Mouse (Mus musculus) intestine, postnatal 0 days (tissue): ENCODE measurements at regions not wholly inside any gene's neighbourhood (a gene's known extent, or its start where the extent isn't known, plus 50 kb on each side); places are given as distances from the start of the nearest gene placed in this dataset.

Experiments used
- ATAC-seq: fragments of 200-750 bp; cut with Nextera tagmentation; 2 replicates; pipeline ENCODE4 v1.8.0; 2017; ENCODE audit warnings: mild to moderate bottlenecking, moderate TSS enrichment, moderate library complexity
- H3K27ac ChIP-seq: fragments of 300-500 bp; sonication (generic); 2 replicates; pipeline ENCODE4 v1.5.1; 2014; ENCODE audit warnings: mild to moderate bottlenecking, low read depth, low read length, moderate library complexity
- H3K27me3 ChIP-seq: fragments of 300-500 bp; sonication (generic); replicated peaks from 2 replicates; pipeline ENCODE4 v1.6.1; 2014; ENCODE audit warnings: low read length, mixed read lengths; ENCODE audit not compliant: control insufficient read depth, insufficient read depth
- H3K36me3 ChIP-seq: fragments of 300-500 bp; sonication (generic); 2 replicates; pipeline ENCODE4 v1.6.1; 2014; ENCODE audit warnings: mild to moderate bottlenecking, moderate library complexity; ENCODE audit not compliant: control insufficient read depth, insufficient read depth
- H3K4me1 ChIP-seq: fragments of 300-500 bp; sonication (generic); replicated peaks from 2 replicates; pipeline ENCODE4 v1.6.1; 2014; ENCODE audit warnings: antibody characterized with exemption, low read length, mixed read lengths; ENCODE audit not compliant: control insufficient read depth, insufficient read depth
- H3K4me2 ChIP-seq: fragments of 300-500 bp; sonication (generic); replicated peaks from 2 replicates; pipeline ENCODE4 v1.6.1; 2014; ENCODE audit warnings: low read depth, mild to moderate bottlenecking, moderate library complexity
- H3K4me3 ChIP-seq: fragments of 300-500 bp; sonication (generic); 2 replicates; pipeline ENCODE4 v1.5.1; 2014; ENCODE audit warnings: low read depth, low read length
- H3K9ac ChIP-seq: fragments of 300-500 bp; sonication (generic); 2 replicates; pipeline ENCODE4 v1.6.1; 2014; ENCODE audit warnings: mild to moderate bottlenecking, low read depth, low read length
- H3K9me3 ChIP-seq: fragments of 300-500 bp; sonication (generic); 2 replicates; pipeline ENCODE4 v1.6.1; 2016; ENCODE audit warnings: mixed run types; ENCODE audit not compliant: control insufficient read depth
- CTCF ChIP-seq: sonication (generic); IDR thresholded peaks from 2 replicates; pipeline ENCODE4 v1.5.1; 2016; ENCODE audit warnings: low read depth, mild to moderate bottlenecking, control low read depth, antibody characterized with exemption, moderate library complexity
- WGBS: fragments of 180-500 bp; shearing (Covaris S2); extraction: QIAGEN DNeasy Blood & Tissue Kit; methylation state at CpG from one replicate; pipeline ENCODE4 v1.1.7; 2014; 5-methylcytosine and 5-hydroxymethylcytosine counted together

GRCm38 (mm10) chr15:87375596-87376194 is 168.4 kb upstream of the Fam19a5 start:
- 64% methylated on average over 14 of the region's 14 CpGs for WGBS
- H3K27ac ChIP-seq, result no peak overlapping the region
- H3K4me3 ChIP-seq, result no peak overlapping the region
- no peaks in the 10 kb centered on the region for H3K9me3 ChIP-seq
- H3K27me3 ChIP-seq, result no peaks in the 10 kb centered on the region
- no peaks in the 10 kb centered on the region for H3K36me3 ChIP-seq
- no peak for TF ChIP-seq CTCF
- H3K4me2 ChIP-seq, result no peak overlapping the region
- ATAC-seq, result no peak
- no peak overlapping the region for H3K9ac ChIP-seq
- H3K4me1 ChIP-seq, result no peaks in the 10 kb centered on the region

- H3K4me2 ChIP-seq, result no peak overlapping the region
- no peaks in the 10 kb centered on the region for H3K36me3 ChIP-seq
- no peak for TF ChIP-seq CTCF
- WGBS, result 64% methylated on average over 6 of the region's 6 CpGs
- no peaks in the 10 kb centered on the region for H3K27me3 ChIP-seq
- no peak for ATAC-seq
- H3K4me3 ChIP-seq, result no peak overlapping the region
- H3K9me3 ChIP-seq, result no peaks in the 10 kb centered on the region
- H3K9ac ChIP-seq, result no peak overlapping the region
- no peak overlapping the region for H3K27ac ChIP-seq
- no peaks in the 10 kb centered on the region for H3K4me1 ChIP-seq
Measured at GRCm38 (mm10) chr15:87383551-87384265, 160.4 kb upstream of the Fam19a5 start.

- no peaks in the 10 kb centered on the region for H3K36me3 ChIP-seq
- H3K27me3 ChIP-seq, result no peaks in the 10 kb centered on the region
- ATAC-seq, result no peak
- 60% methylated on average over 13 of the region's 13 CpGs for WGBS
- no peak overlapping the region for H3K9ac ChIP-seq
- H3K9me3 ChIP-seq, result no peaks in the 10 kb centered on the region
- H3K4me2 ChIP-seq, result no peak overlapping the region
- no peaks in the 10 kb centered on the region for H3K4me1 ChIP-seq
- H3K27ac ChIP-seq, result no peak overlapping the region
- TF ChIP-seq CTCF, result no peak
- H3K4me3 ChIP-seq, result no peak overlapping the region
Measured at GRCm38 (mm10) chr15:87384279-87385066, 159.6 kb upstream of the Fam19a5 start.

- 91% methylated on average over 6 of the region's 6 CpGs for WGBS
- TF ChIP-seq CTCF, result no peak
- Histone ChIP-seq H3K27me3 (no peaks in the 10 kb centered on the region), H3K27ac (no peak overlapping the region), H3K36me3 (no peaks in the 10 kb centered on the region), H3K4me3 (no peak overlapping the region), H3K4me1 (no peaks in the 10 kb centered on the region), H3K9me3 (no peaks in the 10 kb centered on the region), H3K9ac (no peak overlapping the region), H3K4me2 (no peak overlapping the region)
- ATAC-seq, result no peak
Measured at GRCm38 (mm10) chr15:87386513-87386983, 157.6 kb upstream of the Fam19a5 start.

GRCm38 (mm10) chr15:87391395-87391794 is 152.7 kb upstream of the Fam19a5 start:
- no peaks in the 10 kb centered on the region for H3K4me1 ChIP-seq
- H3K27ac ChIP-seq, result no peak overlapping the region
- WGBS, result 11% methylated on average over 8 of the region's 8 CpGs
- H3K4me2 ChIP-seq, result no peak overlapping the region
- H3K27me3 ChIP-seq, result no peaks in the 10 kb centered on the region
- no peak overlapping the region for H3K9ac ChIP-seq
- no peaks in the 10 kb centered on the region for H3K36me3 ChIP-seq
- ATAC-seq, result no peak
- no peak for TF ChIP-seq CTCF
- no peak overlapping the region for H3K4me3 ChIP-seq
- H3K9me3 ChIP-seq, result no peaks in the 10 kb centered on the region

- TF ChIP-seq CTCF, result no peak
- no peak overlapping the region for H3K4me2 ChIP-seq
- H3K27me3 ChIP-seq, result no peaks in the 10 kb centered on the region
- no peaks in the 10 kb centered on the region for H3K4me1 ChIP-seq
- 54% methylated on average over 4 of the region's 4 CpGs for WGBS
- no peak overlapping the region for H3K9ac ChIP-seq
- no peak overlapping the region for H3K4me3 ChIP-seq
- H3K27ac ChIP-seq, result no peak overlapping the region
- H3K9me3 ChIP-seq, result no peaks in the 10 kb centered on the region
- ATAC-seq, result no peak
- H3K36me3 ChIP-seq, result no peaks in the 10 kb centered on the region
Measured at GRCm38 (mm10) chr15:87398396-87398795, 145.7 kb upstream of the Fam19a5 start.
